Mouse (Mus musculus) limb, embryonic 15.5 days (tissue): ENCODE measurements at regions not wholly inside any gene's neighbourhood (a gene's known extent, or its start where the extent isn't known, plus 50 kb on each side); places are given as distances from the start of the nearest gene placed in this dataset.

Experiments
- ATAC-seq: fragments of 200-750 bp; cut with Nextera tagmentation; 2 replicates; pipeline ENCODE4 v1.8.0; 2017; ENCODE audit warnings: low read depth, moderate TSS enrichment; ENCODE audit not compliant: insufficient number of reproducible peaks, low FRiP score, low TSS enrichment
- H3K27ac ChIP-seq: fragments of 300-500 bp; sonication (generic); 2 replicates; pipeline ENCODE4 v1.5.1; 2015; ENCODE audit warnings: moderate library complexity, mild to moderate bottlenecking, inconsistent platforms
- H3K27me3 ChIP-seq: fragments of 300-500 bp; sonication (generic); 2 replicates; pipeline ENCODE4 v1.6.1; 2015; ENCODE audit warnings: inconsistent platforms
- H3K36me3 ChIP-seq: fragments of 300-500 bp; sonication (generic); 2 replicates; pipeline ENCODE4 v1.6.1; 2015; ENCODE audit warnings: inconsistent platforms
- H3K4me1 ChIP-seq: fragments of 300-500 bp; sonication (generic); 2 replicates; pipeline ENCODE4 v1.6.1; 2015; ENCODE audit warnings: inconsistent platforms
- H3K4me2 ChIP-seq: fragments of 300-500 bp; sonication (generic); 2 replicates; pipeline ENCODE4 v1.6.1; 2015; ENCODE audit warnings: mild to moderate bottlenecking, inconsistent platforms
- H3K4me3 ChIP-seq: fragments of 300-500 bp; sonication (generic); 2 replicates; pipeline ENCODE4 v1.5.1; 2015; ENCODE audit warnings: mild to moderate bottlenecking, inconsistent platforms
- H3K9ac ChIP-seq: fragments of 300-500 bp; sonication (generic); 2 replicates; pipeline ENCODE4 v1.6.1; 2015; ENCODE audit warnings: inconsistent platforms
- H3K9me3 ChIP-seq: fragments of 300-500 bp; sonication (generic); 2 replicates; pipeline ENCODE4 v1.6.1; 2016; ENCODE audit warnings: inconsistent platforms
- WGBS: fragments of 180-500 bp; shearing (Covaris S2); methylation state at CpG from one replicate; pipeline ENCODE4 v1.1.7; 2015; 5-methylcytosine and 5-hydroxymethylcytosine counted together

DNA sequence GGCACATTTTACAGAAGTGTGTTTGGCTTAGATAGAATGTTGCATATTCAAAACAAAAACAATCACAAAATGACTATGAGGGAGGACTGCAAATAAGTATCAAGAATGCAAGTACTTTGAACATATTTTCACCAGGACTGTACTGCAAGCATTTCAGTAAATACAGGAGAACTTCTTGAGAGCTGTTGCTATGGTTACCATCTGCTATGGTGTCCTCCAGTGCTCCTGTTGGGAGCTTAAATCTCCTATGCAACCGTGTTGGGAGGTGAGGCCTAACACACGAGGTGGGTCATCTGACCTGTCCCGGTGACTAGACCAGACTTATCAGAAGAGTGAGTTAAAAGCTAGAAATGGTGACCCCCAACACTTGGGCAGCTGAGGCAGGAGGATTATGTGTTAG is 253.9 kb downstream of the 1500009L16Rik start:
- Histone ChIP-seq H3K4me2 (no peak overlapping the region), H3K36me3 (no peaks in the 10 kb centered on the region), H3K27ac (no peak overlapping the region), H3K4me3 (no peak overlapping the region), H3K4me1 (peaks cover 14% of the 10 kb centered on the region), H3K9ac (no peak overlapping the region), H3K9me3 (no peaks in the 10 kb centered on the region), H3K27me3 (no peaks in the 10 kb centered on the region)
- 57% methylated on average over 3 of the region's 3 CpGs for WGBS
- ATAC-seq: no peak

DNA sequence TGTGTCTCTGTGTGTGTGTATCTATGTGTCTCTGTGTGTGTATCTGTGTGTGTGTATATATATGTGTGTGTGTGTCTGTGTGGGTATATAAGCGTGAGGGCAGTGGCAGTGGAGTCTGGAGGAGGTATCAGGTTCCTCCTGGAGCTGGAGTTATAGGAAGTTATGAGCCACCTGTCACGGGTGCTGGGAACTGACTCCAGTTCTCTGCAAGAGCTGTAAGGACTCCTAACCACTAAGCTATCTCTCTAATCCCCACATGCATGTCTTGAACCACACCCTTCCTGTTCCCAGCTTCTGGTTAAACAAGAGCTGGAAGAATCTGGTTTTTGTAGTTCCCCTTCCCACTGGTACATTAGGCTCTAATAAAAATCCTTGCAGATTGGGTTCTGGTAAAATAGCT is 257.3 kb downstream of the 1500009L16Rik start:
- Histone ChIP-seq H3K4me3 (no peak overlapping the region), H3K4me2 (no peak overlapping the region), H3K36me3 (no peaks in the 10 kb centered on the region), H3K9me3 (no peaks in the 10 kb centered on the region), H3K9ac (no peak overlapping the region), H3K27me3 (no peaks in the 10 kb centered on the region), H3K4me1 (peaks cover 10% of the 10 kb centered on the region; the same call in 1 of the 2 replicates), H3K27ac (no peak overlapping the region)
- WGBS: 67% methylated on average over 2 of the region's 2 CpGs
- no peak for ATAC-seq

DNA sequence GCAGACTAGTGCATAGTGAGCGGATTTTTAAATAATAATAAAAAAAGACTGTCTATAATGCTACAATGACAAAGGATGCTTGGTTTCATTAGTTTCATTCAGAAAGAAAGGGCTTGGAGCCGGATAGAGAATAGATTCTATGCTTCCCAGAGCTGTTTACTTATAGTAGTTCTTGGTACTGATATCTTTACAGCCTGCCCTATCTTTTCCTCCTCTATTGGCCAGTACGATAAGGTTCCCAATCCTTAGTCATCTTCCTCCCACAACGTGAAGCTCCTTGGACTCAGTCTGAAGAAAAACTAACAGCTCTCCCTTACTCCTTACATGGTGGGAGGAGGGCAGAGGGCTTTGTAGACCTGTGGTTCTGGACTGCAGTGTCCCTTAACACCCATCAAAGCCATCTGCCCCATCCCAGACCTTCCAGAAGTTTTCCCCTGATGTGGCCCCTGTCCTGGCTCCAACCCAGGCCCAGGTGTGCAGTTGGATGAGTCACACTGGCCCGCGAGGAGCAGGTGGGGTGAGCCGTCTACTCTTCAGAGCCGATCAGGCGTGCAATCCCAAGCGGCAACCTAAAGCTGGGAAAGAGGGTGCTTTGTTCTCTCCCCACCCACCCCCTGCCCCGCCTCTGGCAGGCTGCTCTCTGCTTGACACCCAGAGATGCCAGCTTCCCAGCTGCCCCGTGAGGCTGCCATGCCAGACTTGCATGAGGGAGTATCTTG is 262.2 kb downstream of the 1500009L16Rik start:
- H3K36me3 ChIP-seq: no peaks in the 10 kb centered on the region
- no peak for ATAC-seq
- peaks cover 6% of the 10 kb centered on the region; the same call in 1 of the 2 replicates for H3K4me1 ChIP-seq
- H3K27me3 ChIP-seq: no peaks in the 10 kb centered on the region
- H3K9me3 ChIP-seq: no peaks in the 10 kb centered on the region
- no peak overlapping the region for H3K27ac ChIP-seq
- H3K4me3 ChIP-seq: no peak overlapping the region
- H3K9ac ChIP-seq: no peak overlapping the region
- H3K4me2 ChIP-seq: no peak overlapping the region
- 69% methylated on average over 12 of the region's 12 CpGs for WGBS

DNA sequence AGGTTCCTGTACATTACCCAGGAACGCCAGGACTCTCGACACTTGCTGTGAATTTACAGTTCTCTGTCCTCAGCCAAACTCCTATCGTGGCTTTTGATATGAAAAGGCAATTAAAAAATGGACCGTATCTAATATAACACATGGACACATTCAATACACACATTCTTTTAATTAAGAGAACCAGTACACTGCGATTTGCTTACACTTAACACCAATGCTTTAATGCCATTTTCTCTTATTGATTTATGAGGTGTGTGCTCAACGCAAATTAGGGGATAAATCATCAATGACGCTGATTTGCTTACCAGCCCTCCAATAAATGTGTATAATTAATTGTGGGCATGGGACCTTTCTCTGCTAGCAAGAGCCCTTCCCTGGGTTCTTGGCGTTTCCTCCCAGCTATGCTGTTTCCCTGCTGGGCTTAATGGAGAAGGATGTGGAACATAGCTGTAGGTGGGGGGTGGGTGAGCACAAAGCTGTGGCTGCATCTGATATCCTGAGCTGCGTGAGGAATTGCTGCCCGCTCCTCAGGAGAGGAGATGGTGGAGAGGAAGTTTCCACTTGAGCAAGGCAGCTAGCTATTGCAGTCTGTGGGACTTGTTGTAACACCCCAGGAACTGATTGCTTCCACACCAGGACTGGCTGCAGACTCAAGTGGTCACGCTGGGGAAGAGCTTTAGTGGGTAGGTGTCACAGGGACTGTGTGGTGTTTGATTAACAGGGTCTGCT is 270.1 kb downstream of the 1500009L16Rik start:
- Histone ChIP-seq H3K36me3 (no peaks in the 10 kb centered on the region), H3K27ac (peak overlapping the region; percentile 54), H3K4me3 (no peak overlapping the region), H3K9ac (no peak overlapping the region), H3K4me1 (peaks cover 25% of the 10 kb centered on the region), H3K27me3 (no peaks in the 10 kb centered on the region), H3K9me3 (no peaks in the 10 kb centered on the region), H3K4me2 (no peak overlapping the region)
- WGBS: 26% methylated on average over 11 of the region's 11 CpGs
- ATAC-seq: no peak

DNA sequence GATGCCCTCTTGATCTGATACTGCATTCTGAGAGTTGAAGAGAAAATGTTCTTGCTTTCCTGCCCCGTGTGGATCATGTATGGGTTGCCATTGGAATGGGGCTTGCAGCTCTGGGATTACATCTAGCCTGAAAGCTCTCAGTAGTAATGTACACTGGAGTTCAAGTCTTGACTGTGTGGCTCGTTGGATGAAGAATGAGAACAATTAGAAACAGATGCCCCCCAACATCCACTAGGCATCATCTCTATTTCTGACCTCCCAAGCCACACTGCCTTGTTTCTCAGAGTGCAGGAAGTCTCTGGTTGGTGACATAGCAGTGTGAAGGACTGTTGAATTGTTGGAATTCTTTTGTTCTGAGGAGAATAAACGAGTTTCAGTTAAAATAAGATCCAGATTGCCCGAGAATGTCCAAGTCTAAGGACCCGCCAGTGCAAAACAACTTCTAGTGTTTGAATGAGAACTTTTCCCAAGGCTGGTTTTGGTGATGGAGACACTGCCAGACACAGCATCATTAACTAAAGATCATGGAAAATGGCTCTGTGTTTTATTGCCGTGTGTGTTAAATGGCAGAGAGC is 272.4 kb downstream of the 1500009L16Rik start:
- peaks cover 25% of the 10 kb centered on the region for H3K4me1 ChIP-seq
- H3K4me2 ChIP-seq: no peak overlapping the region
- peak overlapping the region; percentile 89 for H3K27ac ChIP-seq
- no peak overlapping the region for H3K4me3 ChIP-seq
- no peaks in the 10 kb centered on the region for H3K36me3 ChIP-seq
- no peak overlapping the region for H3K9ac ChIP-seq
- peak; percentile 36 for ATAC-seq
- WGBS: 29% methylated on average over 6 of the region's 6 CpGs
- no peaks in the 10 kb centered on the region for H3K27me3 ChIP-seq
- H3K9me3 ChIP-seq: no peaks in the 10 kb centered on the region

DNA sequence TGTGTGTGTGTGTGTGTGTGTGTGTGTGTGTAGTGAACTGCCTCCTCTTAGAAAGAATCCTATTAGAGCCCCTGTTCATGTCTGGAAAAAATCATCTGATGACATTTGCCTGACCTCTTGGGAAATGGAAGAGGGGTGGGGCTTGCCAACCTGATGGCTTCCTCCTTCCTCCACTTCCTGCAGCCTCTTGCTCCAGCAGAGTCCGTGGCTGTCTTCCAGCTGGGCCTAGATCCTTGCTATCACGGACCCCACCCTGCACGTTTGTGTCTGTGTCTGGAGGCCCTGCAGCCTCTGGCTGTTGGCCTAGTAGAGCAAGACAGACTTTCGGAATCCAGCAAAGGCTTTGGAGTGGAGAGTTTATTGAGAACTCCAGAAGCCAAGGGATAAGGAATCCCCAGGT is 273.2 kb downstream of the 1500009L16Rik start:
- Histone ChIP-seq H3K4me1 (peaks cover 30% of the 10 kb centered on the region), H3K4me2 (no peak overlapping the region), H3K9me3 (no peaks in the 10 kb centered on the region), H3K36me3 (no peaks in the 10 kb centered on the region), H3K27me3 (no peaks in the 10 kb centered on the region), H3K27ac (peak overlapping the region; percentile 89), H3K4me3 (no peak overlapping the region), H3K9ac (no peak overlapping the region)
- WGBS: 20% methylated on average over 4 of the region's 4 CpGs
- ATAC-seq: peak; percentile 46; the same call in 1 of the 2 replicates

DNA sequence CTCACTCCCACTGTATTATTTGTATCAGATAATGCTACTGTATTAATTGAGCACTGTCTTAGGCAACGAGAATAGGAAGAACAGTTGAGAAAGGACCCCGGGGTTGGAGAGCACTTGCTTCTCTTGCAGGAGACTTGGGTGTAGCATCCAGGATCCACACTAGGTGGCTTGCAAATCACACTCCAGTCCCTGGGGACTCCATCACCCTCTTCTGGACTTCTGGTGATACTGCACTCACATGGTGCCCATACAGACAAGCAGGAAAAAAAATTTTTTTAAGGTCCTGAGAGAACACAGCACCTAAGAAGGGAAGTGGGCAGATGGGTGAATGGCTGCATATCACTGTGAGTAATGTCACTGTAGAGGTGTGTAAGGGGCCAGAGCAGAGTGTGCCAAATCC is 273.8 kb downstream of the 1500009L16Rik start:
- ATAC-seq: no peak

DNA sequence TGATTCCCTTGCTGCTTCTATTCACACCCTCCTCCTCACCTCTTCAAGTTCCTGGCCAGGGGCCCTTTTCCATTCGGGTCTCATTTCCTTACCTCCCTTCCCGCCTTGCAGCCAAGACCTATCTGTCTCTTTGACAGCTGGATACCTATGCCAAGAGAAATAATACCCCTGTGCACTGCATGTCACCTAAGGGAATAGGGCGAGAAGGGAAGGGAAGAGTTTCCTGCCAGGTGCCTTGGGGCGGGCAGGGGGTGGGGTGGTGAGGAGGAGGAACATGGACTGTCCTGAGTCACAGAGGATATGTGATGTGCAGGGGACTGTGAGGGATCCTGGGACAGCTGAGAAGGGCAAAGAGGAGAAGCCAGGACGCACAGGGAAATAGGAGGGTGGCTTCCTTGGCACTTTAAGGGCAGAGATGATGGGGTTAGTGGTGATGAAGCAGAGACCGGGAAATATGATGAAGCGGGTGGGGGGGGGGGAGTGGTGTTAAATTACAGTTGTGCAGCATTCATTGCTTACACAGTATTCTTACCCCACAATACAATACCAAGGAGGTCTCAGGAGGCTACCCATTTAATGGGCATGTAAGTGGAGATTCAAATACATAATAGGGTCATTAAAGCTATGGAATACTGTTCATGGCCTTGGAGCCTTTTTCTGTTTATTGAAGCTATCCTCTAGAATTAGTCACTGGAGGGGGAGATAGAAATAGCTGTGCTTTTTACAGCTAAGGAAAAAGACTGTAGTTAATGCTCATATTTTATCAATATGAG is 278.0 kb downstream of the 1500009L16Rik start:
- H3K36me3 ChIP-seq: no peaks in the 10 kb centered on the region
- H3K27me3 ChIP-seq: no peaks in the 10 kb centered on the region
- H3K9me3 ChIP-seq: no peaks in the 10 kb centered on the region
- ATAC-seq: no peak; the same call in 1 of the 2 replicates
- WGBS: 38% methylated on average over 7 of the region's 7 CpGs
- no peak overlapping the region for H3K4me3 ChIP-seq
- H3K27ac ChIP-seq: 0 out of 2 replicates have a peak overlapping the region, but pooled peaks have one; percentile 17
- H3K9ac ChIP-seq: no peak overlapping the region
- peaks cover 25% of the 10 kb centered on the region for H3K4me1 ChIP-seq
- no peak overlapping the region for H3K4me2 ChIP-seq

More for the DNA sequence above, 273.8 kb downstream of the 1500009L16Rik start:
- H3K27ac ChIP-seq: peak overlapping the region; percentile 89
- H3K36me3 ChIP-seq: no peaks in the 10 kb centered on the region
- H3K27me3 ChIP-seq: no peaks in the 10 kb centered on the region
- WGBS: 76% methylated on average over 2 of the region's 2 CpGs
- no peak overlapping the region for H3K4me3 ChIP-seq
- H3K9ac ChIP-seq: no peak overlapping the region
- H3K4me2 ChIP-seq: no peak overlapping the region
- H3K4me1 ChIP-seq: peaks cover 30% of the 10 kb centered on the region
- H3K9me3 ChIP-seq: no peaks in the 10 kb centered on the region

DNA sequence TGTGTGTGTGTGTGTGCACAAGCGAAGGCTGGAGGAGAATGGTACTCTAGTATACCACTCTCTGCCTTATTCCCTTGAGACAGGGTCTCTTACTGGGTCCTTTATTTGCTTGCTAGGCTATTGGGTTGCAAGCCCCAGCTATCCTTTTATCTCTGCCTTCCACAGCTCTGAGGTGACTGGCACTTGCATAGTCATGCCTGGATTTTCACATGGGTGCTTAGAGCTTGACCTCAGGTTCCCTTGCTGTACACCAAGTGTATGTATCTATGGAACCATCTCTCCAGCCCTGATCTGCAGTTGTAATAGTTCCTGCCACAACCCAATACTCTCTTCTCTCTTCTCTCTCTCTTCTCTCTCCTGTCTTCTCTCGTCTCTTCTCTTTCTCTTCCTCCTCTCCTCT is 280.1 kb downstream of the 1500009L16Rik start:
- no peaks in the 10 kb centered on the region for H3K36me3 ChIP-seq
- no peak for ATAC-seq
- no peak overlapping the region for H3K4me2 ChIP-seq
- no peak overlapping the region for H3K27ac ChIP-seq
- no peak overlapping the region for H3K9ac ChIP-seq
- no peaks in the 10 kb centered on the region for H3K9me3 ChIP-seq
- 74% methylated on average over 2 of the region's 2 CpGs for WGBS
- no peak overlapping the region for H3K4me3 ChIP-seq
- H3K27me3 ChIP-seq: no peaks in the 10 kb centered on the region
- peaks cover 16% of the 10 kb centered on the region for H3K4me1 ChIP-seq

DNA sequence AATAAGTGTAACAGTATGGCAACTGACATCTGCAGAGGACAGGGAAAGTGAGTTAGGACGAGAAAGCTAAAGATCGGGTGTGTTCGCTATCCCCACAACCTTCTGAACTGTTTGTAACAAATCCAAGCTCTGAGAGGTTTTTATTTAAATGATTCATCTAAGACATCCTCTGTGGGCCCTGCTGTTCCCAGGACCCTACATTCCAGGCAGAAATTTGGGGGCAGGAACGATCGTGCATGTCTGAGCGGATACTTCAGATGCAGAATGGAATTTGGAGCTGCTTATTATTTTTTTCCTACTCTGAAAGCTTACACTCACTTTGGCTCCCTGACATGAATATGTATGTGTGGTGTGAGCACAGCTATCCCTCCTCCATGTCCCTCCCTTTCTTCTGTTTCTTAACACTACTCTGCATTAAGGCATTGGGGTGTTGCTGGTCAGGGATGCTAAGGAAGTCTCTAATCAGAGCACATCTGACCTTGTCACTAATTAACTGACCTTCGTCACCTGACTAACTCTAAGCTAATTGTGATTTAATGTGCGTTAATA is 281.0 kb downstream of the 1500009L16Rik start:
- H3K27ac ChIP-seq: peak overlapping the region; percentile 69
- ATAC-seq: 0 out of 2 replicates have a peak, but pooled peaks have one; percentile 55
- H3K27me3 ChIP-seq: no peaks in the 10 kb centered on the region
- H3K9ac ChIP-seq: no peak overlapping the region
- H3K4me3 ChIP-seq: no peak overlapping the region
- H3K9me3 ChIP-seq: no peaks in the 10 kb centered on the region
- WGBS: 42% methylated on average over 8 of the region's 8 CpGs
- H3K4me2 ChIP-seq: no peak overlapping the region
- no peaks in the 10 kb centered on the region for H3K36me3 ChIP-seq
- H3K4me1 ChIP-seq: peaks cover 16% of the 10 kb centered on the region

DNA sequence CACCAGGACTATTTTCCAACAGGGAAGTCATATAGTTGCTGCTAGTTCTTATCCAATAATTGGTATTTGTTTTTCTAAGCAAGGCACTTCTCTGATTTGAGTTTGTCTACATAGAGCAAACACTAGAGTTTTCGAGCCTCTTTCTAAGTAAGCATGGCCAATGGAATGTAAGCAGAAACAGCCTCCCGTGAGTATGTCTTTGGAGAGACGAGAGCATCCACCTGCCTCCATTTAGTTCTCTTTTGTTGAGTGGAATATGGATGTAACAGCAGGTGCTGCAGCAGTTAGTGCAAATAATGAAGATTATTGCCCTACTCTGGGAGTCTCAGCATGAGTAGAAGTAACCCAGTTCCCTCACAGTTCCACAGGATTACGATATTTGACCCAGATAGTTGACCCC is 286.3 kb downstream of the 1500009L16Rik start:
- no peaks in the 10 kb centered on the region for H3K27me3 ChIP-seq
- H3K36me3 ChIP-seq: no peaks in the 10 kb centered on the region
- no peak overlapping the region for H3K4me2 ChIP-seq
- ATAC-seq: no peak
- no peak overlapping the region for H3K9ac ChIP-seq
- H3K4me3 ChIP-seq: no peak overlapping the region
- no peak overlapping the region for H3K27ac ChIP-seq
- 73% methylated on average over 4 of the region's 4 CpGs for WGBS
- H3K4me1 ChIP-seq: 0 out of 2 replicates have a peak, but pooled peaks cover 1% of the 10 kb centered on the region
- H3K9me3 ChIP-seq: no peaks in the 10 kb centered on the region
